Mouse (Mus musculus) neural tube, embryonic 14.5 days (tissue): ENCODE data around the gene Galnt17. TPM values are rescaled to one million over a fixed set of nuclear protein-coding genes. Genes with fewer than 3 reads are reported as not detected.

Experiments
- ATAC-seq: fragments of 200-750 bp; cut with Nextera tagmentation; 2 replicates; pipeline ENCODE4 v1.8.0; 2017; ENCODE audit warnings: low read depth, mild to moderate bottlenecking, moderate TSS enrichment, moderate library complexity
- H3K27ac ChIP-seq: fragments of 300-500 bp; sonication (generic); 2 replicates; pipeline ENCODE4 v1.5.1; 2014; ENCODE audit warnings: low read depth, mild to moderate bottlenecking, control low read depth, low read length, moderate library complexity, mixed read lengths
- H3K27me3 ChIP-seq: fragments of 300-500 bp; sonication (generic); 2 replicates; pipeline ENCODE4 v1.6.1; 2014; ENCODE audit warnings: low read length; ENCODE audit not compliant: control insufficient read depth, insufficient read depth
- H3K36me3 ChIP-seq: fragments of 300-500 bp; sonication (generic); 2 replicates; pipeline ENCODE4 v1.6.1; 2014; ENCODE audit warnings: low read length, mixed read lengths; ENCODE audit not compliant: control insufficient read depth, insufficient read depth
- H3K4me1 ChIP-seq: fragments of 300-500 bp; sonication (generic); 2 replicates; pipeline ENCODE4 v1.6.1; 2014; ENCODE audit warnings: low read length; ENCODE audit not compliant: control insufficient read depth, insufficient read depth
- H3K4me2 ChIP-seq: fragments of 300-500 bp; sonication (generic); 2 replicates; pipeline ENCODE4 v1.6.1; 2014; ENCODE audit warnings: mild to moderate bottlenecking, low read depth, low read length, control low read depth
- H3K4me3 ChIP-seq: fragments of 300-500 bp; sonication (generic); 2 replicates; pipeline ENCODE4 v1.5.1; 2014; ENCODE audit warnings: low read depth, low read length, control low read depth, mixed read lengths
- H3K9ac ChIP-seq: fragments of 300-500 bp; sonication (generic); replicated peaks from 2 replicates; pipeline ENCODE4 v1.6.1; 2014; ENCODE audit warnings: low read depth, mild to moderate bottlenecking, control low read depth, low read length, mixed read lengths
- H3K9me3 ChIP-seq: fragments of 300-500 bp; sonication (generic); 2 replicates; pipeline ENCODE4 v1.6.1; 2016; ENCODE audit warnings: low read length; ENCODE audit not compliant: control insufficient read depth
- WGBS: fragments of 180-500 bp; shearing (Covaris S2); extraction: QIAGEN DNeasy Blood & Tissue Kit; methylation state at CpG from one replicate; pipeline ENCODE4 v1.1.7; 2014; 5-methylcytosine and 5-hydroxymethylcytosine counted together
- polyA plus RNA-seq: library from polyadenylated mRNA; unstranded; fragments of >200 nt; fragmentation: Nextera tagmentation; extraction: Ambion mirVana; gene quantifications from 2 replicates; pipeline ENCODE4 v1.2.1, GENCODE M21; 2014

Gene Galnt17
- polyA plus RNA-seq, 1 experiment from 2014 or later, result 15.4 TPM

DNA sequence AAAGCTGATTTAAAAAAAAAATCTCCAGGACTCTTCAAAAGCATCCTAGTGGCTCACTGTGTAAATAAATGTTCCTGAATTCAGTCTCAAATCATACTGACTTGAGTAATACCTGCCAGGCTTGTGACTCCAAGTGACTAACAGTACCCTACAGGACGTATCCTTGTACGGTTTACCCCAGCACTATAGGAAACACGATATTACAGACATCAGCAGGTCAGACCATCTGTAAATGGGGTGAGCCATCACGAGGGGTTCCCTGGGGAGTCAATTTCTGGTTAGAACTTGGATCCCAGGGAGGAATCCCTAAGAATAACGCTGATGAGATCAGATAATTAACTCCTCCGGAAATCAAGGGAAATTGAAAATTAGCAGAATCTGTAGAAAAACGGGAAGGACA lies 294.5 kb downstream of the Galnt17 start:
- no peak for ATAC-seq
- Histone ChIP-seq H3K4me2 (no peak overlapping the region), H3K9ac (no peak overlapping the region), H3K36me3 (no peaks in the 10 kb centered on the region), H3K4me3 (no peak overlapping the region), H3K27me3 (no peaks in the 10 kb centered on the region), H3K9me3 (no peaks in the 10 kb centered on the region), H3K27ac (no peak overlapping the region), H3K4me1 (peaks cover 5% of the 10 kb centered on the region; the same call in 1 of the 2 replicates)
- WGBS, result 71% methylated on average over 7 of the region's 7 CpGs

DNA sequence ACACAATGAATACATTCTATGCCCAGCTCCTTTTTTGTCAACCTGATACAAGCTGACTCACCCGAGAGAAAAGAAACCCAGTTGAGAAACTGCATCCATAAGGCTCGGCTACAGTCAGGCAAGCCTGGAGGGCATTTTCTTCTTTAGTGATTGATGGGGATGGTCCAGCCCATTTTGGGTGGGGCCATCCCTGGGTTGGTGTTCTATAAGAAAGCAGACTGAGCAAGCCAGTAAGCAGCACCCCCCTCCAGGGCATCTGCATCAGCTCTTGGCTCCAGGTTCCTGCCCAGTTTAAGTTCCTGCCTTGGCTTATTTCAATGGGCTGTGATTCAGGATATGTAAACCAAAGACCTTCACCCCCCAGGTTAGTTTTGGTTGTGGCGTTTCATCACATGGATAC lies 295.2 kb downstream of the Galnt17 start:
- Histone ChIP-seq H3K27me3 (no peaks in the 10 kb centered on the region), H3K9ac (no peak overlapping the region), H3K27ac (no peak overlapping the region), H3K9me3 (no peaks in the 10 kb centered on the region), H3K36me3 (no peaks in the 10 kb centered on the region), H3K4me2 (no peak overlapping the region), H3K4me3 (no peak overlapping the region), H3K4me1 (peaks cover 5% of the 10 kb centered on the region; the same call in 1 of the 2 replicates)
- ATAC-seq, result no peak
- 68% methylated on average over 3 of the region's 3 CpGs for WGBS

DNA sequence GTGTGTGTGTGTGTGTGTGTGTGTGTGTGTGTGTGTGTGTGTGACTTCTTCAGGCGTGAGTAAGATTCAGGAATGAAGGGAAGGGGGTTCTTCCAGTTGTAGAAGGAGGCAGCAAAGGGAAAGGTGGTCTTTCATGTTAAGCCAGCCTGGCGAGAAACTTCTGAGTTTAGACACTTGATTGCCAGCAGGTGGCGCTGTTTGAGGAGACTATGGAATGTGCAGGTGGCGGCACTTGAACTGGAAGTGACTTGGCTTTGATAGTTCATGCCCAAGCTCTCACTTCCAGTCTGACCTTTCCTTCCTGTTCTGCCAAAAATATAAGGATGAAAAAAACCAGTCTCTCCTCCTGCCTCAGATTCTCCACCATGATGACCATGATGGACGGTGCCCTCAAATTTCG lies 298.8 kb downstream of the Galnt17 start:
- peaks cover 3% of the 10 kb centered on the region; the same call in 1 of the 2 replicates for H3K4me1 ChIP-seq
- H3K4me2 ChIP-seq, result no peak overlapping the region
- no peaks in the 10 kb centered on the region for H3K36me3 ChIP-seq
- no peaks in the 10 kb centered on the region for H3K27me3 ChIP-seq
- H3K9me3 ChIP-seq, result no peaks in the 10 kb centered on the region
- H3K9ac ChIP-seq, result no peak overlapping the region
- H3K4me3 ChIP-seq, result no peak overlapping the region
- no peak overlapping the region for H3K27ac ChIP-seq
- WGBS, result 70% methylated on average over 6 of the region's 6 CpGs
- no peak for ATAC-seq

DNA sequence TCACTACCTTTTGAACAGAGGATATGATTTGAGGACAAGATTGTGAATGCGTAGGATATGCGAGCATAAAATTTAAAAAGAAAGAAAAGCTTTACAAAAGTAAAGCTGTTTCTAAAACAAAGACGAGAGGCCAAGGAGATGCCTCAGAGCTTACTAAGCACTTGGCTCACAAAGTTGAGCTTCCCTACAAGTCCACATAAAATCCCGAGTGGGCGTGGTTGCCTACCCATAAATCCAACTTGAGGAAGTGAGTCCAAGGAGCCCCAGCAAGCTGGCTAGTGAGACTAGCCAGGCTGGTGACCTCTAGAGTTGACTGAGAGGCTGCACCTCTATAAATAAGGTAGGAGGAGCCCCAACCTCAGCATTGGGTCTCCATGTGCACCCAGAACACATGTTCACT lies 299.8 kb downstream of the Galnt17 start:
- Histone ChIP-seq H3K36me3 (no peaks in the 10 kb centered on the region), H3K9ac (no peak overlapping the region), H3K27me3 (no peaks in the 10 kb centered on the region), H3K4me1 (no peaks in the 10 kb centered on the region), H3K4me3 (no peak overlapping the region), H3K27ac (no peak overlapping the region), H3K4me2 (no peak overlapping the region), H3K9me3 (no peaks in the 10 kb centered on the region)
- WGBS, result 96% methylated on average over 5 of the region's 5 CpGs
- no peak for ATAC-seq

DNA sequence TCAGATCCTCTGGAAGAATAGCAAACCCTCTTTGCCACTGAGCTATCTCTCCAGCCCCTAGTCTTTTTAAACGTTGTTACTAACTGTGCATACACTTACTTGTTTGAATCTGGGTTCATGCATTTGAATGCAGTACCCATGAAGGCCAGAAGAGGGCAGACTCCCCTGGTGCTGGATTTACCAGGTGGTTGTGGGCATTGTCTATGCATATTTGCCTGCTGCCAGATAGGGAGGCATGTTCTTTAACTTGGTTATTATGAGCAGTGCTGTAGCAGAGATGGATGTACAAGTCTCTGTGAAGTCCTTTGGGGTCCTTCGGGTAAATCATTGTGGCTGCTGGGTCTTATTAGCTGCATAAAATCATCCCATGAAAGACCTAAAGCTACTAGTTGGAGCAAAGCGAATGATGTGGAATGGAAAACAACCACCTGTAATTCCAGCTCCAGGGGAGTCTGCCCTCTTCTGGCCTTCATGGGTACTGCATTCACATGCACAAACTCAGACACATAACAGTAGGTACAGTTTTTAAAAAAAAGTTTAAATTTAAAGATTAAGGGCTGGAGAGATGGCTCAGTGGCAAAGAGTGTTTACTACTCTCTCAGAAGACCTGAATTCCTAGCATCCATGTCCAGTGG lies 300.3 kb downstream of the Galnt17 start:
- no peak for ATAC-seq
- H3K9me3 ChIP-seq, result no peaks in the 10 kb centered on the region
- no peaks in the 10 kb centered on the region for H3K27me3 ChIP-seq
- 83% methylated on average over 3 of the region's 3 CpGs for WGBS
- no peak overlapping the region for H3K27ac ChIP-seq
- H3K9ac ChIP-seq, result no peak overlapping the region
- H3K4me1 ChIP-seq, result no peaks in the 10 kb centered on the region
- H3K4me2 ChIP-seq, result no peak overlapping the region
- no peak overlapping the region for H3K4me3 ChIP-seq
- no peaks in the 10 kb centered on the region for H3K36me3 ChIP-seq

DNA sequence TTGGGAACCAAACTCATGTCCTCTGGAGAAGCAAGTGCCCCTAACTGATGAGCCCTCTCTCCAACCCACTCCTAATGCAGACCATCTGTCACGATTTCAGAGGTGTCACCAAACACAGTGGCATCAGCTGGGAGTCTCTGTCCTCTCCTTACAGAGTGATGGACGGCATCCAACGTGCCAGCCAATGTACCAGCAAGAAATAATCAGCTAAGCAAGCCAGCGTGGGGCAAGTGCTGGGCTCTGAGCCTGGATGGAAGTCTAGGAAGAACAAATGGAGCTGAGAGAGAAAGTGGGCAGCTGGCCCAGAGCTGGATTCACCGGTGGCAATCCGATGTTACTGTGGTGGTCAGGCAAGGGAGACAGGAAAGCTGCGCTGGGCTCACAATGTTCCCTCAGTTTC lies 301.1 kb downstream of the Galnt17 start:
- H3K4me3 ChIP-seq, result no peak overlapping the region
- no peak for ATAC-seq
- 55% methylated on average over 7 of the region's 7 CpGs for WGBS
- no peak overlapping the region for H3K4me2 ChIP-seq
- H3K4me1 ChIP-seq, result no peaks in the 10 kb centered on the region
- H3K27ac ChIP-seq, result no peak overlapping the region
- no peak overlapping the region for H3K9ac ChIP-seq
- no peaks in the 10 kb centered on the region for H3K9me3 ChIP-seq
- H3K27me3 ChIP-seq, result no peaks in the 10 kb centered on the region
- no peaks in the 10 kb centered on the region for H3K36me3 ChIP-seq

DNA sequence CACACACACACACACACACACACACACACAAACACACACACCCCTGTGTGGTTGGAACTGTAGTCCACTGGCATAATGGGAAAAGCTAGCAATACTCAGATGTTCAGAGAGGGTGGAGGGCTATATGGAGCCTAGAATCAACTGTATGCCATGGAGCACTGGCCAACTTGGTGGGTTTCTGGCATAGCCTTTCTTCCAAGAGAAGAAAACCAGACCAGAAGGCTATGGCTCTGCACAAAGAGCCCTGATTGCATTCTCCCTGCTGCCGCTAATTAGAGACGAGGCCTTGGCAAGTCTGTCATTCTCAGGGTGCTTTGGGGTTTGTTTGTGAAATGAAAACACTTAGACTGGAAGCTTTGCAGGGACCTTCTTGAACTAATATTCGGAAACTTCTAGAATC lies 301.8 kb downstream of the Galnt17 start:
- Histone ChIP-seq H3K9ac (no peak overlapping the region), H3K27ac (no peak overlapping the region), H3K4me3 (no peak overlapping the region), H3K9me3 (no peaks in the 10 kb centered on the region), H3K36me3 (no peaks in the 10 kb centered on the region), H3K4me1 (no peaks in the 10 kb centered on the region), H3K27me3 (no peaks in the 10 kb centered on the region), H3K4me2 (no peak overlapping the region)
- WGBS, result 80% methylated on average over 3 of the region's 3 CpGs
- no peak for ATAC-seq

DNA sequence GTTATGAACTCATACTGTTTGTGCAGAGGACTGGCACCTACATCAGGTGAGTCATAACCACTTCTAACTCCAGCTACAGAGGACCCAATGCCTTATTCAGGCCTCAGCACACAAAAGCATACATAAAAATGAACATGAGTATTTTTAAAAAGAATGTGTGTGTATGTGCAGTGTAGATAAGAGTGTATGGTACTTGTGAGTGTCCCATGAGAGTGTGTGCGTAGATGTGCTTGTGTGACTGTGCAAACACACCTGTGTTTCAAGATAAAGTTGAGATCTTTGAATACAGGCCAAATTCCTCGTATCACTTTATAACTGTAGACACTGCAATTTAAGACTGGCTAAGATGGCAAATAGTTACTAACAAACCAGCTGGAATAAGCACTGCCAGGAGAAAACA lies 307.7 kb downstream of the Galnt17 start:
- Histone ChIP-seq H3K9ac (no peak overlapping the region), H3K4me1 (peaks cover 4% of the 10 kb centered on the region; the same call in 1 of the 2 replicates), H3K27me3 (no peaks in the 10 kb centered on the region), H3K27ac (no peak overlapping the region), H3K36me3 (no peaks in the 10 kb centered on the region), H3K4me3 (no peak overlapping the region), H3K9me3 (no peaks in the 10 kb centered on the region), H3K4me2 (no peak overlapping the region)
- ATAC-seq, result no peak
- WGBS, result 91% methylated on average over 2 of the region's 2 CpGs

DNA sequence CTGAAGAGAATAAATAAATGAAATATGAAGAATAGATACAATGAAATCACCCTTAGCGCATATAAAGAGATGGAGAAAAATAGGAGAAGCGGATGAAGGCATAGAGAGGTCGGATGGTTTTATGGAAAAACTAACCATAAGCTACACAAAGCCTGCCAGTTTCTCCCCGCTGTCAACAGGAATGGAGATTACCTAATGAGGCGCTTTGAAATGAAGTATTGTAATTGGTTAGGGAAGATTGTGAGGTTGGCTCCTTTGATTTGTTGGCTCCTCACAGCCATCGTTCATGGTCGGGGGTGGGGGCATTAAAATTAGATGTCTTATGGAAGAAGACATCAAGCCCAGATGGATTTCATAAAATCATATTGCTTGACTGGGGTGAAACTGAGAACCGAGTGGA lies 329.0 kb downstream of the Galnt17 start:
- H3K9me3 ChIP-seq, result no peaks in the 10 kb centered on the region
- no peak overlapping the region for H3K4me3 ChIP-seq
- no peak overlapping the region for H3K9ac ChIP-seq
- 80% methylated on average over 8 of the region's 8 CpGs for WGBS
- no peak for ATAC-seq
- H3K27me3 ChIP-seq, result no peaks in the 10 kb centered on the region
- no peaks in the 10 kb centered on the region for H3K4me1 ChIP-seq
- no peak overlapping the region for H3K27ac ChIP-seq
- no peaks in the 10 kb centered on the region for H3K36me3 ChIP-seq
- H3K4me2 ChIP-seq, result no peak overlapping the region
